Mouse (Mus musculus): ENCODE data around the gene Mb21d2. TPM values are rescaled to one million over a fixed set of nuclear protein-coding genes. Genes with fewer than 3 reads are reported as not detected.

Mb21d2 gene
- polyA plus RNA-seq, 1 experiment: 1.4 TPM

- no peak for TF ChIP-seq POLR2A (IDR thresholded peaks at IDR 0.05; ENCODE audit: control insufficient read depth, low read depth, low read length)
- no peak for TF ChIP-seq CTCF (IDR thresholded peaks at IDR 0.05; ENCODE audit: control insufficient read depth, insufficient read depth, insufficient replicate concordance, low read depth, low read length)
- H3K4me1 ChIP-seq (ENCODE audit: control insufficient read depth, insufficient read depth, low read length): 0 out of 2 replicates have a peak, but pooled peaks cover 2% of the 10 kb centered on the region
Observed at GRCm38 (mm10) chr16:28824781-28825180, 104.7 kb downstream of the Mb21d2 start.

GRCm38 (mm10) chr16:28821774-28822173, 107.7 kb downstream of the Mb21d2 start:
- Histone ChIP-seq H3K36me3 (ENCODE audit: control insufficient read depth, insufficient read depth, low read length) (no peaks in the 10 kb centered on the region), H3K27ac (ENCODE audit: control insufficient read depth, insufficient read depth, low read depth, low read length) (no peak overlapping the region), H3K4me3 (ENCODE audit: control insufficient read depth, low read depth, low read length) (no peak overlapping the region), H3K4me1 (ENCODE audit: control insufficient read depth, insufficient read depth, low read length) (no peaks in the 10 kb centered on the region), H3K27me3 (ENCODE audit: control insufficient read depth, insufficient read depth, low read length) (no peaks in the 10 kb centered on the region)
- TF ChIP-seq POLR2A (IDR thresholded peaks at IDR 0.05; ENCODE audit: control insufficient read depth, low read depth, low read length) (no peak), CTCF (IDR thresholded peaks at IDR 0.05; ENCODE audit: control insufficient read depth, insufficient read depth, insufficient replicate concordance, low read depth, low read length) (no peak)

More at GRCm38 (mm10) chr16:28824781-28825180, 104.7 kb downstream of the Mb21d2 start:
- Histone ChIP-seq H3K4me3 (ENCODE audit: control insufficient read depth, low read depth, low read length) (no peak overlapping the region), H3K27ac (ENCODE audit: control insufficient read depth, insufficient read depth, low read depth, low read length) (no peak overlapping the region), H3K27me3 (ENCODE audit: control insufficient read depth, insufficient read depth, low read length) (no peaks in the 10 kb centered on the region), H3K36me3 (ENCODE audit: control insufficient read depth, insufficient read depth, low read length) (no peaks in the 10 kb centered on the region)

- TF ChIP-seq POLR2A (IDR thresholded peaks at IDR 0.05; ENCODE audit: control insufficient read depth, low read depth, low read length): no peak
- TF ChIP-seq CTCF (IDR thresholded peaks at IDR 0.05; ENCODE audit: control insufficient read depth, insufficient read depth, insufficient replicate concordance, low read depth, low read length): no peak
- no peaks in the 10 kb centered on the region for H3K27me3 ChIP-seq (ENCODE audit: control insufficient read depth, insufficient read depth, low read length)
- no peak overlapping the region for H3K4me3 ChIP-seq (ENCODE audit: control insufficient read depth, low read depth, low read length)
- H3K4me1 ChIP-seq (ENCODE audit: control insufficient read depth, insufficient read depth, low read length): no peaks in the 10 kb centered on the region
- H3K36me3 ChIP-seq (ENCODE audit: control insufficient read depth, insufficient read depth, low read length): no peaks in the 10 kb centered on the region
- H3K27ac ChIP-seq (ENCODE audit: control insufficient read depth, insufficient read depth, low read depth, low read length): no peak overlapping the region
Observed at GRCm38 (mm10) chr16:28818749-28819285, 110.7 kb downstream of the Mb21d2 start.

GRCm38 (mm10) chr16:28813290-28813689, 116.2 kb downstream of the Mb21d2 start:
- no peak overlapping the region for H3K27ac ChIP-seq (ENCODE audit: control insufficient read depth, insufficient read depth, low read depth, low read length)

GRCm38 (mm10) chr16:28809089-28809488, 120.4 kb downstream of the Mb21d2 start:
- no peak for TF ChIP-seq POLR2A (IDR thresholded peaks at IDR 0.05; ENCODE audit: control insufficient read depth, low read depth, low read length)
- TF ChIP-seq CTCF (IDR thresholded peaks at IDR 0.05; ENCODE audit: control insufficient read depth, insufficient read depth, insufficient replicate concordance, low read depth, low read length): no peak
- Histone ChIP-seq H3K4me1 (ENCODE audit: control insufficient read depth, insufficient read depth, low read length) (no peaks in the 10 kb centered on the region), H3K27me3 (ENCODE audit: control insufficient read depth, insufficient read depth, low read length) (no peaks in the 10 kb centered on the region), H3K36me3 (ENCODE audit: control insufficient read depth, insufficient read depth, low read length) (no peaks in the 10 kb centered on the region), H3K27ac (ENCODE audit: control insufficient read depth, insufficient read depth, low read depth, low read length) (no peak overlapping the region), H3K4me3 (ENCODE audit: control insufficient read depth, low read depth, low read length) (no peak overlapping the region)

More at GRCm38 (mm10) chr16:28813290-28813689, 116.2 kb downstream of the Mb21d2 start:
- Histone ChIP-seq H3K36me3 (ENCODE audit: control insufficient read depth, insufficient read depth, low read length) (no peaks in the 10 kb centered on the region), H3K27me3 (ENCODE audit: control insufficient read depth, insufficient read depth, low read length) (no peaks in the 10 kb centered on the region), H3K4me1 (ENCODE audit: control insufficient read depth, insufficient read depth, low read length) (no peaks in the 10 kb centered on the region), H3K4me3 (ENCODE audit: control insufficient read depth, low read depth, low read length) (no peak overlapping the region)
- TF ChIP-seq POLR2A (IDR thresholded peaks at IDR 0.05; ENCODE audit: control insufficient read depth, low read depth, low read length) (no peak), CTCF (IDR thresholded peaks at IDR 0.05; ENCODE audit: control insufficient read depth, insufficient read depth, insufficient replicate concordance, low read depth, low read length) (no peak)

- H3K27ac ChIP-seq (ENCODE audit: control insufficient read depth, insufficient read depth, low read depth, low read length): no peak overlapping the region
- H3K36me3 ChIP-seq (ENCODE audit: control insufficient read depth, insufficient read depth, low read length): no peaks in the 10 kb centered on the region
- TF ChIP-seq POLR2A (IDR thresholded peaks at IDR 0.05; ENCODE audit: control insufficient read depth, low read depth, low read length): no peak
- TF ChIP-seq CTCF (IDR thresholded peaks at IDR 0.05; ENCODE audit: control insufficient read depth, insufficient read depth, insufficient replicate concordance, low read depth, low read length): peak; percentile 37; the same call in 1 of the 2 replicates
- H3K27me3 ChIP-seq (ENCODE audit: control insufficient read depth, insufficient read depth, low read length): no peaks in the 10 kb centered on the region
- H3K4me1 ChIP-seq (ENCODE audit: control insufficient read depth, insufficient read depth, low read length): no peaks in the 10 kb centered on the region
- no peak overlapping the region for H3K4me3 ChIP-seq (ENCODE audit: control insufficient read depth, low read depth, low read length)
Observed at GRCm38 (mm10) chr16:28793115-28793514, 136.4 kb downstream of the Mb21d2 start.

Other genes with a start within 250 kb of the Mb21d2 start
- gene Fgf12, start 176.6 kb downstream of the Mb21d2 start, polyA plus RNA-seq (2012; rRNA removed): 2.8 and 3.0 TPM in 2 replicates